Mouse (Mus musculus) midbrain, embryonic 16.5 days (tissue): ENCODE results near the gene Hoxd11. TPM values are rescaled to one million over a fixed set of nuclear protein-coding genes. Genes with fewer than 3 reads are reported as not detected.
A peak's percentile ranks its signal among the peaks of the same experiment; 100 is the strongest.

Experiments
- ATAC-seq: fragments of 200-750 bp; cut with Nextera tagmentation; 2 replicates; pipeline ENCODE4 v1.8.0; 2017; ENCODE audit warnings: moderate TSS enrichment
- H3K27ac ChIP-seq: fragments of 300-500 bp; sonication (generic); 2 replicates; pipeline ENCODE4 v1.5.1; 2014; ENCODE audit warnings: mild to moderate bottlenecking, low read length, mixed read lengths
- H3K27me3 ChIP-seq: fragments of 300-500 bp; sonication (generic); 2 replicates; pipeline ENCODE4 v1.6.1; 2014; ENCODE audit warnings: low read depth, low read length, mixed read lengths; ENCODE audit not compliant: control insufficient read depth, insufficient read depth
- H3K36me3 ChIP-seq: fragments of 300-500 bp; sonication (generic); 2 replicates; pipeline ENCODE4 v1.6.1; 2014; ENCODE audit warnings: mild to moderate bottlenecking, low read length, moderate library complexity, mixed read lengths; ENCODE audit not compliant: control insufficient read depth, insufficient read depth
- H3K4me1 ChIP-seq: fragments of 300-500 bp; sonication (generic); 2 replicates; pipeline ENCODE4 v1.6.1; 2014; ENCODE audit warnings: mild to moderate bottlenecking, low read length, mixed read lengths; ENCODE audit not compliant: control insufficient read depth, insufficient read depth
- H3K4me2 ChIP-seq: fragments of 300-500 bp; sonication (generic); 2 replicates; pipeline ENCODE4 v1.6.1; 2014; ENCODE audit warnings: mild to moderate bottlenecking, low read length, mixed read lengths
- H3K4me3 ChIP-seq: fragments of 300-500 bp; sonication (generic); 2 replicates; pipeline ENCODE4 v1.5.1; 2014; ENCODE audit warnings: low read depth, mild to moderate bottlenecking, low read length, moderate library complexity, mixed read lengths
- H3K9ac ChIP-seq: fragments of 300-500 bp; sonication (generic); 2 replicates; pipeline ENCODE4 v1.6.1; 2014; ENCODE audit warnings: low read depth, low read length, mixed read lengths
- H3K9me3 ChIP-seq: fragments of 300-500 bp; sonication (generic); replicated peaks from 2 replicates; pipeline ENCODE4 v1.6.1; 2014; ENCODE audit warnings: mild to moderate bottlenecking, low read length, mixed read lengths; ENCODE audit not compliant: control insufficient read depth, poor library complexity, severe bottlenecking
- WGBS: fragments of 180-500 bp; shearing (Covaris S2); extraction: QIAGEN DNeasy Blood & Tissue Kit; methylation state at CpG from one replicate; pipeline ENCODE4 v1.1.7; 2014; 5-methylcytosine and 5-hydroxymethylcytosine counted together
- polyA plus RNA-seq: library from polyadenylated mRNA; unstranded; fragments of >200 nt; fragmentation: Nextera tagmentation; extraction: Ambion mirVana; gene quantifications from 2 replicates; pipeline ENCODE4 v1.2.1, GENCODE M21; 2015

The Hoxd11 gene
- polyA plus RNA-seq, 1 experiment from 2014 or later = not detected

GRCm38 (mm10) chr2:74720955-74721491 is 41.7 kb downstream of the Hoxd11 start:
- no peak overlapping the region for H3K4me2 ChIP-seq
- H3K27ac ChIP-seq = no peak overlapping the region
- ATAC-seq = no peak
- H3K9ac ChIP-seq = no peak overlapping the region
- 1% methylated on average over 5 of the region's 5 CpGs for WGBS
- no peaks in the 10 kb centered on the region for H3K36me3 ChIP-seq
- H3K4me1 ChIP-seq = no peaks in the 10 kb centered on the region
- H3K9me3 ChIP-seq = no peaks in the 10 kb centered on the region
- H3K27me3 ChIP-seq = peaks cover 96% of the 10 kb centered on the region
- no peak overlapping the region for H3K4me3 ChIP-seq

- no peaks in the 10 kb centered on the region for H3K36me3 ChIP-seq
- no peak for ATAC-seq
- no peak overlapping the region for H3K27ac ChIP-seq
- no peaks in the 10 kb centered on the region for H3K9me3 ChIP-seq
- peaks cover 96% of the 10 kb centered on the region for H3K27me3 ChIP-seq
- no peaks in the 10 kb centered on the region for H3K4me1 ChIP-seq
- no peak overlapping the region for H3K4me3 ChIP-seq
- H3K4me2 ChIP-seq = no peak overlapping the region
- H3K9ac ChIP-seq = no peak overlapping the region
- WGBS = 6% methylated on average over 6 of the region's 6 CpGs
Observed at GRCm38 (mm10) chr2:74721882-74722281, 42.5 kb downstream of the Hoxd11 start.

- H3K4me2 ChIP-seq = no peak overlapping the region
- no peaks in the 10 kb centered on the region for H3K36me3 ChIP-seq
- peaks cover 96% of the 10 kb centered on the region for H3K27me3 ChIP-seq
- H3K4me1 ChIP-seq = no peaks in the 10 kb centered on the region; the same call in 1 of the 2 replicates
- 2% methylated on average over 8 of the region's 8 CpGs for WGBS
- no peak overlapping the region for H3K27ac ChIP-seq
- no peak for ATAC-seq
- H3K9ac ChIP-seq = no peak overlapping the region
- H3K4me3 ChIP-seq = no peak overlapping the region
- H3K9me3 ChIP-seq = no peaks in the 10 kb centered on the region
Observed at GRCm38 (mm10) chr2:74722949-74723348, 43.6 kb downstream of the Hoxd11 start.

GRCm38 (mm10) chr2:74724244-74725015 is 45.1 kb downstream of the Hoxd11 start:
- Histone ChIP-seq H3K9me3 (no peaks in the 10 kb centered on the region), H3K27me3 (peaks cover 93% of the 10 kb centered on the region), H3K4me3 (no peak overlapping the region), H3K36me3 (no peaks in the 10 kb centered on the region), H3K27ac (no peak overlapping the region), H3K9ac (no peak overlapping the region), H3K4me1 (no peaks in the 10 kb centered on the region; the same call in 1 of the 2 replicates), H3K4me2 (no peak overlapping the region)
- 6% methylated on average over 7 of the region's 7 CpGs for WGBS
- ATAC-seq = no peak

- Histone ChIP-seq H3K4me3 (no peak overlapping the region), H3K27ac (no peak overlapping the region), H3K4me1 (no peaks in the 10 kb centered on the region; the same call in 1 of the 2 replicates), H3K27me3 (peaks cover 91% of the 10 kb centered on the region), H3K36me3 (no peaks in the 10 kb centered on the region), H3K9ac (no peak overlapping the region), H3K9me3 (no peaks in the 10 kb centered on the region), H3K4me2 (no peak overlapping the region)
- ATAC-seq = no peak
- 1% methylated on average over 17 of the region's 17 CpGs for WGBS
Observed at GRCm38 (mm10) chr2:74725171-74725570, 45.8 kb downstream of the Hoxd11 start.

GRCm38 (mm10) chr2:74726551-74726950 is 47.2 kb downstream of the Hoxd11 start, which contains the start of gene Gm28230:
Gm28230 (plus strand) TSS chr2:74726728.
- ATAC-seq = no peak
- Histone ChIP-seq H3K9ac (no peak within 1 kb of the TSS), H3K9me3 (no peaks in the 10 kb centered on the region), H3K4me2 (peak within 1 kb of the TSS; percentile 18), H3K27me3 (peaks cover 90% of the 10 kb centered on the region), H3K36me3 (no peaks in the 10 kb centered on the region), H3K27ac (no peak within 1 kb of the TSS), H3K4me3 (0 out of 2 replicates have a peak within 1 kb of the TSS, but pooled peaks have one; percentile 3), H3K4me1 (no peaks in the 10 kb centered on the region; the same call in 1 of the 2 replicates)
- WGBS = 4% methylated on average over 5 of the region's 5 CpGs

GRCm38 (mm10) chr2:74726973-74727639 is 47.7 kb downstream of the Hoxd11 start:
- Histone ChIP-seq H3K9me3 (no peaks in the 10 kb centered on the region), H3K4me1 (no peaks in the 10 kb centered on the region; the same call in 1 of the 2 replicates), H3K4me3 (0 out of 2 replicates have a peak overlapping the region, but pooled peaks have one; percentile 3), H3K27me3 (peaks cover 89% of the 10 kb centered on the region), H3K9ac (no peak overlapping the region), H3K27ac (no peak overlapping the region), H3K36me3 (no peaks in the 10 kb centered on the region), H3K4me2 (peak overlapping the region; percentile 18)
- ATAC-seq = no peak
- WGBS = 2% methylated on average over 32 of the region's 43 CpGs

- H3K36me3 ChIP-seq = no peaks in the 10 kb centered on the region
- H3K9me3 ChIP-seq = no peaks in the 10 kb centered on the region
- H3K4me2 ChIP-seq = no peak overlapping the region
- H3K4me1 ChIP-seq = no peaks in the 10 kb centered on the region; the same call in 1 of the 2 replicates
- no peak overlapping the region for H3K27ac ChIP-seq
- ATAC-seq = no peak
- H3K4me3 ChIP-seq = no peak overlapping the region
- peaks cover 89% of the 10 kb centered on the region for H3K27me3 ChIP-seq
- WGBS = 1% methylated on average over 25 of the region's 25 CpGs
- no peak overlapping the region for H3K9ac ChIP-seq
Observed at GRCm38 (mm10) chr2:74727640-74728302, 48.4 kb downstream of the Hoxd11 start.
